Mouse (Mus musculus) layer of hippocampus, adult 2 months (tissue): ENCODE measurements at regions not wholly inside any gene's neighbourhood (a gene's known extent, or its start where the extent isn't known, plus 50 kb on each side); places are given as distances from the start of the nearest gene placed in this dataset.

Experiments used
- DNase-seq, 2 experiments: peaks; one replicate each; pipeline ENCODE4 v3.0.0; 2022; ENCODE audit warnings: low spot score in 2 of 2
- H3K27ac ChIP-seq: fragments of 200-600 bp; 2 replicates; pipeline ENCODE4 v1.8.1; 2022
- H3K4me3 ChIP-seq: fragments of 200-600 bp; 2 replicates; pipeline ENCODE4 v1.8.1; 2022; ENCODE audit warnings: mild to moderate bottlenecking
- CTCF ChIP-seq: fragments of 200-600 bp; conservative IDR thresholded peaks from 2 replicates; pipeline ENCODE4 v1.8.1; 2022; ENCODE audit warnings: antibody characterized with exemption, mild to moderate bottlenecking, moderate library complexity

GRCm38 (mm10) chr13:60309926-60310325 is 132.8 kb upstream of the Gas1 start:
- no peak overlapping the region for H3K4me3 ChIP-seq
- TF ChIP-seq CTCF, result no peak
- DNase-seq, result no peak
- no peak overlapping the region for H3K27ac ChIP-seq

GRCm38 (mm10) chr13:60312397-60313085 is 135.4 kb upstream of the Gas1 start:
- H3K27ac ChIP-seq, result no peak overlapping the region
- no peak overlapping the region for H3K4me3 ChIP-seq
- DNase-seq, result no peak
- peak; percentile 55 for TF ChIP-seq CTCF

GRCm38 (mm10) chr13:60318436-60319020 is 141.4 kb upstream of the Gas1 start:
- TF ChIP-seq CTCF, result no peak
- no peak overlapping the region for H3K4me3 ChIP-seq
- DNase-seq, result no peak
- H3K27ac ChIP-seq, result no peak overlapping the region

- no peak overlapping the region for H3K27ac ChIP-seq
Observed at GRCm38 (mm10) chr13:60319268-60319667, 142.1 kb upstream of the Gas1 start.

GRCm38 (mm10) chr13:60319861-60320602 is 142.9 kb upstream of the Gas1 start:
- no peak for TF ChIP-seq CTCF
- Histone ChIP-seq H3K4me3 (no peak overlapping the region), H3K27ac (no peak overlapping the region)
- no peak for DNase-seq

More at GRCm38 (mm10) chr13:60319268-60319667, 142.1 kb upstream of the Gas1 start:
- DNase-seq, result no peak
- TF ChIP-seq CTCF, result no peak
- no peak overlapping the region for H3K4me3 ChIP-seq

- DNase-seq, result no peak
- Histone ChIP-seq H3K27ac (no peak overlapping the region), H3K4me3 (no peak overlapping the region)
- TF ChIP-seq CTCF, result no peak
Observed at GRCm38 (mm10) chr13:60322579-60322978, 145.4 kb upstream of the Gas1 start.

- no peak for TF ChIP-seq CTCF
- peak in 1 of 2 experiments; percentile 19 for DNase-seq
Observed at GRCm38 (mm10) chr13:60330475-60331258, 153.5 kb upstream of the Gas1 start.

GRCm38 (mm10) chr13:60336196-60336595 is 159.0 kb upstream of the Gas1 start:
- no peak for DNase-seq
- TF ChIP-seq CTCF, result peak; percentile 48
- H3K4me3 ChIP-seq, result no peak overlapping the region
- H3K27ac ChIP-seq, result no peak overlapping the region

More at GRCm38 (mm10) chr13:60330475-60331258, 153.5 kb upstream of the Gas1 start:
- Histone ChIP-seq H3K27ac (peak overlapping the region; percentile 70), H3K4me3 (no peak overlapping the region)

- H3K27ac ChIP-seq, result no peak overlapping the region; the same call in 1 of the 2 replicates
- DNase-seq, result peak; percentile 17 to 19
- H3K4me3 ChIP-seq, result no peak overlapping the region
- TF ChIP-seq CTCF, result no peak
Observed at GRCm38 (mm10) chr13:60337383-60337782, 160.2 kb upstream of the Gas1 start.

GRCm38 (mm10) chr13:60338107-60338506 is 160.9 kb upstream of the Gas1 start:
- H3K27ac ChIP-seq, result no peak overlapping the region
- TF ChIP-seq CTCF, result no peak
- no peak for DNase-seq
- no peak overlapping the region for H3K4me3 ChIP-seq

GRCm38 (mm10) chr13:60340068-60340467 is 162.9 kb upstream of the Gas1 start:
- no peak for TF ChIP-seq CTCF
- Histone ChIP-seq H3K4me3 (no peak overlapping the region), H3K27ac (no peak overlapping the region)
- DNase-seq, result no peak

- TF ChIP-seq CTCF, result no peak
- no peak overlapping the region for H3K4me3 ChIP-seq
- no peak for DNase-seq
- H3K27ac ChIP-seq, result no peak overlapping the region; the same call in 1 of the 2 replicates
Observed at GRCm38 (mm10) chr13:60347881-60348280, 170.7 kb upstream of the Gas1 start.

GRCm38 (mm10) chr13:60348438-60348837 is 171.3 kb upstream of the Gas1 start:
- no peak overlapping the region for H3K4me3 ChIP-seq
- no peak for TF ChIP-seq CTCF
- no peak for DNase-seq
- no peak overlapping the region for H3K27ac ChIP-seq
